9 mouse cellular contexts compared by ENCODE assay signal in genomic region chr12:79488590-79489242, GRCm38 (mm10).
DNase-seq lines count a peak whose midpoint lies in the region; ATAC-seq lines count a peak whose summit lies in the region.
"Had no signal": no experiment of that assay in that cellular context is flagged by ENCODE, and none has a peak within 500 bp of the region (broad histone marks: within the 10 kb centered on the region; RNA-seq: fewer than 3 reads in every experiment).

No protein-coding gene starts in this region.

- H3K4me3 ChIP-seq in forebrain, embryonic 15.5 days = no peak overlapping the region
- H3K4me3 ChIP-seq in forebrain, embryonic 12.5 days (replicated peaks) = no peak overlapping the region

- no peaks in the 10 kb centered on the region for H3K9me3 ChIP-seq in forebrain, embryonic 15.5 days
- no peaks in the 10 kb centered on the region for H3K9me3 ChIP-seq in forebrain, embryonic 12.5 days

- no peaks in the 10 kb centered on the region for H3K36me3 ChIP-seq in forebrain, embryonic 15.5 days
- H3K36me3 ChIP-seq in forebrain, embryonic 12.5 days (replicated peaks) = no peaks in the 10 kb centered on the region

- H3K4me2 ChIP-seq in forebrain, embryonic 15.5 days (replicated peaks) = no peak overlapping the region
- H3K4me2 ChIP-seq in forebrain, embryonic 12.5 days = no peak overlapping the region

- peak overlapping the region; percentile 45; the same call in 1 of the 2 replicates for H3K27ac ChIP-seq in forebrain, embryonic 15.5 days (replicated peaks)
- H3K27ac ChIP-seq in forebrain, embryonic 12.5 days = no peak overlapping the region
- H3K27ac ChIP-seq: liver, embryonic 14.5 days had no signal

- WGBS in forebrain, embryonic 15.5 days = 59% methylated on average over 17 of the region's 17 CpGs
- WGBS in forebrain, embryonic 12.5 days = 81% methylated on average over 17 of the region's 17 CpGs

- no peaks in the 10 kb centered on the region for H3K27me3 ChIP-seq in forebrain, embryonic 15.5 days
- H3K27me3 ChIP-seq in forebrain, embryonic 12.5 days = no peaks in the 10 kb centered on the region

- H3K9ac ChIP-seq in forebrain, embryonic 15.5 days (replicated peaks) = no peak overlapping the region
- H3K9ac ChIP-seq in forebrain, embryonic 12.5 days = no peak overlapping the region
- H3K9ac ChIP-seq: liver, embryonic 14.5 days had no signal

- DNase-seq in MN1 (ENCODE audit: low spot score) = peak; percentile 86
- DNase-seq in gastrocnemius, postnatal 10 days = peak; percentile 55
- peak; percentile 65 for DNase-seq in layer of hippocampus, adult 9-11 months
- DNase-seq in spleen, postnatal 4 days (ENCODE audit: low spot score in 2 of 2) = no peak

- 0 out of 2 replicates have a peak, but pooled peaks have one; percentile 35 for ATAC-seq in forebrain, embryonic 15.5 days (replicated peaks)
- no peak for ATAC-seq in forebrain, embryonic 12.5 days (ENCODE audit: low FRiP score)
- ATAC-seq in erythroblast, adult 5-6 weeks (replicated peaks; ENCODE audit: low FRiP score, poor library complexity, severe bottlenecking) = no peak
- no peak for ATAC-seq in megakaryocyte, adult 5-6 weeks (ENCODE audit: poor library complexity, severe bottlenecking)

- peaks cover 5% of the 10 kb centered on the region; the same call in 1 of the 2 replicates for H3K4me1 ChIP-seq in forebrain, embryonic 15.5 days
- H3K4me1 ChIP-seq in forebrain, embryonic 12.5 days = no peaks in the 10 kb centered on the region

Comparison
In these comparisons a context has a peak if more than half of its experiments do, and no peak if none do; other contexts are left out.
1. DNase-seq: peak in MN1 (single experiment), gastrocnemius, postnatal 10 days (single experiment) and layer of hippocampus, adult 9-11 months (single experiment); none in spleen, postnatal 4 days (0 of 2).